Mouse (Mus musculus): Measurements from ENCODE around the gene Zfp185. TPM values are rescaled to one million over a fixed set of nuclear protein-coding genes. Genes with fewer than 3 reads are reported as not detected.

The Zfp185 gene
- 1.0 TPM for polyA plus RNA-seq (2014; fragmentation: Illumina TruSeq; extraction: RNeasy Lipid Tissue Mini Kit (QIAGEN cat#74804); ENCODE audit: low replicate concordance)

DNA sequence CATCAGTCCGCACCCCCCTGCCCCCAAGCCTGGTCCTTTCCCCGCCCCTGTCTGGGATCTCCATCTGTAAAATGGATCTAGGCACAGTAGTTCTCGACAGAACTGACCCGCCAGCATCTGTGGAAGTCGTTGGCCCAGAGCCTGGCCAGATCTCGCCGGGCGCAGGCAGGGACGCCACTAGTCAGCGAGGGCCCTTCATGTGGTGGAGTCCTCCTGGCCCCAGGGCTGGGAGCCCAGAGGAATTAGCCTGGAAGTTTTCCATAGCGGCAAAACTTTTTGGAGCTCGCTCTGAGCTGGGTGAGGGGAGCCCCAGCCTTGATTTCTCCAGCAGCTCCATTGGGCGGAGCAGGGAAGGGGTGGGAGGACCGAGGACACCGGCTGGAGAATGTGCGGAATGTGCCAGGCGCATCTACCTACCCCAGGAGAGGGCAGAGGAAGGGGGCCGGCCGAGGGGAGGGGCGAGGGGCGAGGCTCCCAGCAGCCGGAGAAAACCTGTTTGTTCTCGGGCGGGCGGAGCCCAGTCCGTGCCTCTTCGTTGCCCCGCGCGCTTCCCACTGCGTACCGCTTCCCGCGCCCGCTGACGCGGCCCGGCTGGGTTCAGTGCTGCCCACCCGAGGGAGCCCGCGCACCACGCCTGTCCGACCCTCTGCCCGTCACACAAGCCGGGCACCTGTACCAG, at the start of gene Zfp185:
Gene Zfp185 (plus strand): TSS at position 499 of the 679 bp plus-strand sequence.

DNA sequence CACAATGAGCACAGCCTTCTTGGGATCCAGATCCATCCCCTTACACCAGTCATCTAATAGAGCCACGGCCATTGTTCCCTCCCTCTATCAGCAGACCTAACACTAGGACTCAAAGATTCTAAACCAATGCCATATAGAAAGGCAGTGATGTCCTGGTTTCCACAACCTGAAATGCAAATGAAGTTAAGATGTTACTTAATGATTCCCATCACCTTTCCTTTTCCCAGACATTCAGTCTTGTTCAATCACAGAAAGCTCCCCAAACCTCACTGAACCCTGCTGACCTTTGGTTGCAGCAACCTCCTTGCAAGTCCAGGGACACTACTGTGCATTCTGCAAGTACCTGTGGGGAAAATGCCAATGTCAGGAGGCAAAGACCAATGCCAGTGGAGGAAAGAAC, 49.9 kb downstream of the Zfp185 start, which contains the start of gene Pnma5:
Gene Pnma5 (minus strand): TSS at position 101 of the 400 bp plus-strand sequence.

GRCm38 (mm10) chrX:73064415-73064793, 77.3 kb downstream of the Zfp185 start, which contains the start of gene Pnma3:
Pnma3 (plus strand) TSS chrX:73064787.

Other genes with a start within 250 kb of the Zfp185 start
- 0.30 TPM for gene Gabrq, start 162.2 kb upstream of the Zfp185 start, polyA plus RNA-seq (2014; fragmentation: Illumina TruSeq; extraction: RNeasy Lipid Tissue Mini Kit (QIAGEN cat#74804); ENCODE audit: low replicate concordance)
- gene Cetn2, start 68.9 kb upstream of the Zfp185 start, polyA plus RNA-seq (2014; fragmentation: Illumina TruSeq; extraction: RNeasy Lipid Tissue Mini Kit (QIAGEN cat#74804); ENCODE audit: low replicate concordance), result 79.3 TPM
- gene Nsdhl, start 68.8 kb upstream of the Zfp185 start, polyA plus RNA-seq (2014; fragmentation: Illumina TruSeq; extraction: RNeasy Lipid Tissue Mini Kit (QIAGEN cat#74804); ENCODE audit: low replicate concordance), result 33.0 TPM
- gene Pnma5, start 49.8 kb downstream of the Zfp185 start, polyA plus RNA-seq (2014; fragmentation: Illumina TruSeq; extraction: RNeasy Lipid Tissue Mini Kit (QIAGEN cat#74804); ENCODE audit: low replicate concordance), result not detected
- not detected for gene Pnma3, start 77.4 kb downstream of the Zfp185 start, polyA plus RNA-seq (2014; fragmentation: Illumina TruSeq; extraction: RNeasy Lipid Tissue Mini Kit (QIAGEN cat#74804); ENCODE audit: low replicate concordance)
- gene Xlr4a, start 95.1 kb downstream of the Zfp185 start, polyA plus RNA-seq (2014; fragmentation: Illumina TruSeq; extraction: RNeasy Lipid Tissue Mini Kit (QIAGEN cat#74804); ENCODE audit: low replicate concordance), result 7.1 TPM
- gene Xlr3a, start 109.8 kb downstream of the Zfp185 start, polyA plus RNA-seq (2014; fragmentation: Illumina TruSeq; extraction: RNeasy Lipid Tissue Mini Kit (QIAGEN cat#74804); ENCODE audit: low replicate concordance), result 8.7 TPM
- gene Gm14685, start 129.7 kb downstream of the Zfp185 start, polyA plus RNA-seq (2014; fragmentation: Illumina TruSeq; extraction: RNeasy Lipid Tissue Mini Kit (QIAGEN cat#74804); ENCODE audit: low replicate concordance), result not detected
- gene Xlr5b, start 161.5 kb downstream of the Zfp185 start, polyA plus RNA-seq (2014; fragmentation: Illumina TruSeq; extraction: RNeasy Lipid Tissue Mini Kit (QIAGEN cat#74804); ENCODE audit: low replicate concordance), result not detected
- gene DXBay18, start 162.1 kb downstream of the Zfp185 start, polyA plus RNA-seq (2014; fragmentation: Illumina TruSeq; extraction: RNeasy Lipid Tissue Mini Kit (QIAGEN cat#74804); ENCODE audit: low replicate concordance), result not detected
- gene Spin2d, start 189.7 kb downstream of the Zfp185 start, polyA plus RNA-seq (2014; fragmentation: Illumina TruSeq; extraction: RNeasy Lipid Tissue Mini Kit (QIAGEN cat#74804); ENCODE audit: low replicate concordance), result not detected
- 7.8 TPM for gene Xlr3b, start 204.9 kb downstream of the Zfp185 start, polyA plus RNA-seq (2014; fragmentation: Illumina TruSeq; extraction: RNeasy Lipid Tissue Mini Kit (QIAGEN cat#74804); ENCODE audit: low replicate concordance)
- 25.4 TPM for gene Xlr4b, start 227.0 kb downstream of the Zfp185 start, polyA plus RNA-seq (2014; fragmentation: Illumina TruSeq; extraction: RNeasy Lipid Tissue Mini Kit (QIAGEN cat#74804); ENCODE audit: low replicate concordance)
- gene F8a, start 241.0 kb downstream of the Zfp185 start, polyA plus RNA-seq (2014; fragmentation: Illumina TruSeq; extraction: RNeasy Lipid Tissue Mini Kit (QIAGEN cat#74804); ENCODE audit: low replicate concordance), result 9.3 TPM

Data from small intestine, adult 10 weeks (tissue).